ENCODE assay signal across 14 mouse cellular contexts in the genomic region with DNA sequence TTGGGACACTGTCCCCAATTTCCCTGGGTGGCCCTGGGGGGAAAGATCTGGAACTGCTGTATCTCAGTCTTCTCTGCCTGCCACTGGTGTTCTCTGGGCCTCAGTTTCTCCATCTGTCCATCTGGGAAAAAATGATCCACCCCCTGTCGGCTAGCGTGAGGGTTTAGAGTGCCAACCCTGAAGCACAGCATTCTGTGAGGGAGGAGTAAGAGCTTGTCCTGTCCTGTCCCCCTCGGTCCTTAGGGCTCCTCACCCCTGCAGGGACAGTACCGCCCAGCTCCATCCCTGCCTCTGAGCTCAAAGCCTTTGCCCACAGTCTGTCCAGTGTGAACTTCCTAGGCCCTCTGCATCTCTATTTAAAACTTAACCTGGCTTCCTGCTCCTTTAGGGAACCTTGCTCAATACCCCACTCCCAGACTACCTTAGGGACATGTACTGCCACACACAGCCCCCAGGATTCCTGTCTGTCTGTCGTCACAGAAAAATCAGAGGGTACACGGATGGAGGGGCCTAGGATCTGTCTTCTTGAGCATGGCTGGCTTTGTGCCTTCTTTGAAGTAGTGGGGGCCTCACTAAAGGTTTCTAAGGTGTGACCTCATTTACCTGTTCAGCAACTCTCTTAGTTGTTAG. TPM values are rescaled to one million over a fixed set of nuclear protein-coding genes. Genes with fewer than 3 reads are reported as not detected.
A peak's percentile ranks its signal among the peaks of the same experiment; 100 is the strongest.
DNase-seq lines count a peak whose midpoint lies in the region; ATAC-seq and TF ChIP-seq lines count a peak whose summit lies in the region.
"Had no signal": no experiment of that assay in that cellular context is flagged by ENCODE, and none has a peak within 500 bp of the region (broad histone marks: within the 10 kb centered on the region; RNA-seq: fewer than 3 reads in every experiment).

No protein-coding gene starts in this region.

- H3K4me3 ChIP-seq in forebrain, embryonic 13.5 days = no peak overlapping the region
- no peak overlapping the region for H3K4me3 ChIP-seq in forebrain, embryonic 10.5 days
- H3K4me3 ChIP-seq in kidney, adult 2 months (ENCODE audit: insufficient read depth, low read depth, low read length) = no peak overlapping the region
- H3K4me3 ChIP-seq in midbrain, embryonic 10.5 days = no peak overlapping the region
- H3K4me3 ChIP-seq in midbrain, embryonic 15.5 days = no peak overlapping the region
- no peak overlapping the region for H3K4me3 ChIP-seq in stomach, embryonic 16.5 days (replicated peaks; ENCODE audit: low read length)

- peaks cover 43% of the 10 kb centered on the region for H3K4me1 ChIP-seq in forebrain, embryonic 13.5 days
- peaks cover 80% of the 10 kb centered on the region for H3K4me1 ChIP-seq in forebrain, embryonic 10.5 days
- peaks cover 9% of the 10 kb centered on the region; the same call in 1 of the 2 replicates for H3K4me1 ChIP-seq in kidney, adult 2 months (ENCODE audit: control insufficient read depth, insufficient read depth, low read length)
- peaks cover 76% of the 10 kb centered on the region for H3K4me1 ChIP-seq in midbrain, embryonic 10.5 days
- peaks cover 38% of the 10 kb centered on the region for H3K4me1 ChIP-seq in midbrain, embryonic 15.5 days
- H3K4me1 ChIP-seq in stomach, embryonic 16.5 days (ENCODE audit: control insufficient read depth, insufficient read depth, low read length) = peaks cover 50% of the 10 kb centered on the region

- peaks cover 57% of the 10 kb centered on the region for H3K27me3 ChIP-seq in forebrain, embryonic 13.5 days
- H3K27me3 ChIP-seq in forebrain, embryonic 10.5 days (ENCODE audit: poor library complexity, severe bottlenecking) = peaks cover 74% of the 10 kb centered on the region
- H3K27me3 ChIP-seq in kidney, adult 2 months (replicated peaks; ENCODE audit: control insufficient read depth, insufficient read depth, low read length) = no peaks in the 10 kb centered on the region
- H3K27me3 ChIP-seq in midbrain, embryonic 10.5 days (ENCODE audit: low read depth, poor library complexity, severe bottlenecking) = peaks cover 73% of the 10 kb centered on the region
- peaks cover 33% of the 10 kb centered on the region for H3K27me3 ChIP-seq in midbrain, embryonic 15.5 days (replicated peaks)
- H3K27me3 ChIP-seq in stomach, embryonic 16.5 days (ENCODE audit: control insufficient read depth, insufficient read depth, low read length) = no peaks in the 10 kb centered on the region
- H3K27me3 ChIP-seq: heart, embryonic 15.5 days had no signal

- H3K27ac ChIP-seq in forebrain, embryonic 13.5 days = no peak overlapping the region
- no peak overlapping the region; the same call in 1 of the 2 replicates for H3K27ac ChIP-seq in forebrain, embryonic 10.5 days
- H3K27ac ChIP-seq in kidney, adult 2 months (ENCODE audit: insufficient read depth, low read depth, low read length) = peak overlapping the region; percentile 34; the same call in 1 of the 2 replicates
- H3K27ac ChIP-seq in midbrain, embryonic 10.5 days (replicated peaks) = 0 out of 2 replicates have a peak overlapping the region, but pooled peaks have one; percentile 9
- H3K27ac ChIP-seq in midbrain, embryonic 15.5 days = no peak overlapping the region
- peak overlapping the region; percentile 82; the same call in 1 of the 2 replicates for H3K27ac ChIP-seq in stomach, embryonic 16.5 days (ENCODE audit: low read length)

- H3K9ac ChIP-seq in forebrain, embryonic 13.5 days = 0 out of 2 replicates have a peak overlapping the region, but pooled peaks have one; percentile 16
- no peak overlapping the region for H3K9ac ChIP-seq in midbrain, embryonic 15.5 days
- peak overlapping the region; percentile 11 for H3K9ac ChIP-seq in stomach, embryonic 16.5 days (ENCODE audit: low read length)

- DNase-seq in forebrain, embryonic 10.5 days (ENCODE audit: extremely low spot score, low spot score) = no peak
- no peak for DNase-seq in kidney, adult 2 months
- no peak for DNase-seq in kidney, postnatal 10 days
- DNase-seq in midbrain, embryonic 10.5 days (ENCODE audit: low spot score) = no peak
- no peak for DNase-seq in gastrocnemius, postnatal 36 days
- DNase-seq: adrenal gland, postnatal 14 days; thymus, postnatal 36 days had no signal

- no peaks in the 10 kb centered on the region for H3K9me3 ChIP-seq in forebrain, embryonic 13.5 days (replicated peaks)
- 0 out of 2 replicates have a peak, but pooled peaks cover 5% of the 10 kb centered on the region for H3K9me3 ChIP-seq in forebrain, embryonic 10.5 days
- H3K9me3 ChIP-seq in midbrain, embryonic 10.5 days (replicated peaks) = 0 out of 2 replicates have a peak, but pooled peaks cover 5% of the 10 kb centered on the region
- H3K9me3 ChIP-seq in midbrain, embryonic 15.5 days = no peaks in the 10 kb centered on the region
- H3K9me3 ChIP-seq in stomach, embryonic 16.5 days (replicated peaks; ENCODE audit: control insufficient read depth, low read length) = no peaks in the 10 kb centered on the region
- H3K9me3 ChIP-seq: heart, embryonic 15.5 days had no signal

- H3K36me3 ChIP-seq in forebrain, embryonic 13.5 days (ENCODE audit: poor library complexity, severe bottlenecking) = no peaks in the 10 kb centered on the region
- H3K36me3 ChIP-seq in forebrain, embryonic 10.5 days (replicated peaks) = no peaks in the 10 kb centered on the region
- H3K36me3 ChIP-seq in kidney, adult 2 months (ENCODE audit: control insufficient read depth, insufficient read depth, low read length) = no peaks in the 10 kb centered on the region
- H3K36me3 ChIP-seq in midbrain, embryonic 10.5 days = no peaks in the 10 kb centered on the region
- no peaks in the 10 kb centered on the region for H3K36me3 ChIP-seq in midbrain, embryonic 15.5 days (replicated peaks)
- no peaks in the 10 kb centered on the region for H3K36me3 ChIP-seq in stomach, embryonic 16.5 days (ENCODE audit: control insufficient read depth, insufficient read depth, low read length)
- H3K36me3 ChIP-seq: heart, embryonic 15.5 days had no signal

- 56% methylated on average over 6 of the region's 6 CpGs for WGBS in forebrain, embryonic 13.5 days
- 38% methylated on average over 6 of the region's 6 CpGs for WGBS in forebrain, embryonic 10.5 days
- 82% methylated on average over 6 of the region's 6 CpGs for WGBS in kidney, adult 2 months
- 36% methylated on average over 6 of the region's 6 CpGs for WGBS in midbrain, embryonic 10.5 days
- WGBS in midbrain, embryonic 15.5 days = 44% methylated on average over 6 of the region's 6 CpGs
- WGBS in stomach, embryonic 16.5 days = 68% methylated on average over 6 of the region's 6 CpGs

- H3K4me2 ChIP-seq in forebrain, embryonic 13.5 days = no peak overlapping the region
- H3K4me2 ChIP-seq in midbrain, embryonic 15.5 days = no peak overlapping the region
- no peak overlapping the region for H3K4me2 ChIP-seq in stomach, embryonic 16.5 days (ENCODE audit: low read depth, low read length)

- no peak for ATAC-seq in forebrain, embryonic 13.5 days
- no peak for ATAC-seq in midbrain, embryonic 15.5 days (replicated peaks)
- ATAC-seq in stomach, embryonic 16.5 days (ENCODE audit: insufficient read depth, low FRiP score) = no peak

- intact Hi-C loops in gastrocnemius, postnatal 36 days (cut with DNase I) = no loop called here

- no peak for TF ChIP-seq CTCF in kidney, adult 2 months (conservative IDR thresholded peaks at IDR 0.05; ENCODE audit: insufficient read depth, insufficient read length, low read depth, low read length)

- no peak for TF ChIP-seq POLR2A in kidney, adult 2 months (IDR thresholded peaks at IDR 0.05; ENCODE audit: low read depth, low read length)

RNA-seq across cellular contexts. Expression of a gene that starts 1.1 kb away (rescaled TPM):
- 5.0 and 5.5 TPM in 2 replicates for polyA plus RNA-seq in forebrain, embryonic 13.5 days (2015; fragmentation: Nextera tagmentation; extraction: Ambion mirVana)
- 12.6 and 12.7 TPM in 2 replicates for polyA plus RNA-seq in forebrain, embryonic 10.5 days (2016; fragmentation: Nextera tagmentation; extraction: Ambion mirVana)
- 59.2 and 66.7 TPM in 2 replicates for polyA plus RNA-seq in kidney, adult 2 months (2012; rRNA removed)
- polyA plus RNA-seq in midbrain, embryonic 10.5 days (2016; fragmentation: Nextera tagmentation; extraction: Ambion mirVana) = 12.9 and 14.3 TPM in 2 replicates
- 13.1 and 15.7 TPM in 2 replicates for polyA plus RNA-seq in midbrain, embryonic 15.5 days (2015; fragmentation: Nextera tagmentation; extraction: Ambion mirVana)
- 47.9 and 52.2 TPM in 2 replicates for polyA plus RNA-seq in stomach, embryonic 16.5 days (2015; fragmentation: Nextera tagmentation; extraction: Ambion mirVana)
- 10 to 100 TPM in 1 of 2 experiments, 1 to 10 TPM in 1; 9.4 to 10.7 TPM for total RNA-seq in gastrocnemius, postnatal 36 days (2021)
- total RNA-seq: common myeloid progenitor, adult 5-6 weeks had no signal

RNA-seq across cellular contexts. Expression of a gene that starts 14.1 kb away (rescaled TPM):
- polyA plus RNA-seq in forebrain, embryonic 13.5 days (2015; fragmentation: Nextera tagmentation; extraction: Ambion mirVana) = not detected in 2 replicates
- polyA plus RNA-seq in forebrain, embryonic 10.5 days (2016; fragmentation: Nextera tagmentation; extraction: Ambion mirVana) = not detected in 2 replicates
- 0.24 and 0.25 TPM in 2 replicates for polyA plus RNA-seq in kidney, adult 2 months (2012; rRNA removed)
- polyA plus RNA-seq in midbrain, embryonic 10.5 days (2016; fragmentation: Nextera tagmentation; extraction: Ambion mirVana) = not detected in 2 replicates
- 0.31 TPM in 1 of 2 replicates, not detected in the other for polyA plus RNA-seq in midbrain, embryonic 15.5 days (2015; fragmentation: Nextera tagmentation; extraction: Ambion mirVana)
- polyA plus RNA-seq in stomach, embryonic 16.5 days (2015; fragmentation: Nextera tagmentation; extraction: Ambion mirVana) = 86.6 and 122 TPM in 2 replicates
- not detected for total RNA-seq in gastrocnemius, postnatal 36 days (2021)
- total RNA-seq: common myeloid progenitor, adult 5-6 weeks; left cerebral cortex, postnatal 36 days; monocyte, adult 5-6 weeks had no signal

RNA-seq across cellular contexts. Expression of a gene that starts 35.7 kb away (rescaled TPM):
- polyA plus RNA-seq in forebrain, embryonic 13.5 days (2015; fragmentation: Nextera tagmentation; extraction: Ambion mirVana) = 50.3 and 53.7 TPM in 2 replicates
- polyA plus RNA-seq in forebrain, embryonic 10.5 days (2016; fragmentation: Nextera tagmentation; extraction: Ambion mirVana) = 46.8 and 52.6 TPM in 2 replicates
- 56.5 and 68.1 TPM in 2 replicates for polyA plus RNA-seq in kidney, adult 2 months (2012; rRNA removed)
- polyA plus RNA-seq in midbrain, embryonic 10.5 days (2016; fragmentation: Nextera tagmentation; extraction: Ambion mirVana) = 47.1 and 52.8 TPM in 2 replicates
- 50.7 and 50.8 TPM in 2 replicates for polyA plus RNA-seq in midbrain, embryonic 15.5 days (2015; fragmentation: Nextera tagmentation; extraction: Ambion mirVana)
- 48.4 and 51.4 TPM in 2 replicates for polyA plus RNA-seq in stomach, embryonic 16.5 days (2015; fragmentation: Nextera tagmentation; extraction: Ambion mirVana)
- 10 to 100 TPM; 34.1 to 34.9 TPM for total RNA-seq in gastrocnemius, postnatal 36 days (2021)

RNA-seq across cellular contexts. Expression of a gene that starts 38.4 kb away (rescaled TPM):
- 0.92 and 0.93 TPM in 2 replicates for polyA plus RNA-seq in forebrain, embryonic 13.5 days (2015; fragmentation: Nextera tagmentation; extraction: Ambion mirVana)
- polyA plus RNA-seq in forebrain, embryonic 10.5 days (2016; fragmentation: Nextera tagmentation; extraction: Ambion mirVana) = 2.4 and 2.6 TPM in 2 replicates
- 80.4 and 93.7 TPM in 2 replicates for polyA plus RNA-seq in kidney, adult 2 months (2012; rRNA removed)
- 2.6 TPM in 2 replicates for polyA plus RNA-seq in midbrain, embryonic 10.5 days (2016; fragmentation: Nextera tagmentation; extraction: Ambion mirVana)
- 2.1 and 2.3 TPM in 2 replicates for polyA plus RNA-seq in midbrain, embryonic 15.5 days (2015; fragmentation: Nextera tagmentation; extraction: Ambion mirVana)
- 4.0 and 4.4 TPM in 2 replicates for polyA plus RNA-seq in stomach, embryonic 16.5 days (2015; fragmentation: Nextera tagmentation; extraction: Ambion mirVana)
- total RNA-seq in gastrocnemius, postnatal 36 days (2021) = 1 to 10 TPM; 5.6 to 6.6 TPM
- total RNA-seq: common myeloid progenitor, adult 5-6 weeks had no signal

RNA-seq across cellular contexts. Expression of a gene that starts 58.2 kb away (rescaled TPM):
- polyA plus RNA-seq in forebrain, embryonic 13.5 days (2015; fragmentation: Nextera tagmentation; extraction: Ambion mirVana) = 0.15 and 0.16 TPM in 2 replicates
- polyA plus RNA-seq in forebrain, embryonic 10.5 days (2016; fragmentation: Nextera tagmentation; extraction: Ambion mirVana) = 0.23 and 0.35 TPM in 2 replicates
- 0.03 TPM in 1 of 2 replicates, not detected in the other for polyA plus RNA-seq in kidney, adult 2 months (2012; rRNA removed)
- 0.12 TPM in 1 of 2 replicates, not detected in the other for polyA plus RNA-seq in midbrain, embryonic 10.5 days (2016; fragmentation: Nextera tagmentation; extraction: Ambion mirVana)
- polyA plus RNA-seq in midbrain, embryonic 15.5 days (2015; fragmentation: Nextera tagmentation; extraction: Ambion mirVana) = not detected in 2 replicates
- 0.32 and 0.46 TPM in 2 replicates for polyA plus RNA-seq in stomach, embryonic 16.5 days (2015; fragmentation: Nextera tagmentation; extraction: Ambion mirVana)
- total RNA-seq in gastrocnemius, postnatal 36 days (2021) = not detected
- total RNA-seq: adrenal gland, postnatal 14 days; common myeloid progenitor, adult 5-6 weeks had no signal
- polyA plus RNA-seq: heart, embryonic 15.5 days had no signal

Comparison
In these comparisons a context has a peak if more than half of its experiments do, and no peak if none do; other contexts are left out.
1. H3K27ac ChIP-seq: peak in kidney, adult 2 months (single experiment), midbrain, embryonic 10.5 days (single experiment) and stomach, embryonic 16.5 days (single experiment); none in forebrain, embryonic 13.5 days (single experiment), forebrain, embryonic 10.5 days (single experiment) and midbrain, embryonic 15.5 days (single experiment).
2. RNA of a gene that starts 14.1 kb away (polyA plus RNA-seq): 86.6 to 122 TPM in stomach, embryonic 16.5 days; 0.31 TPM in midbrain, embryonic 15.5 days, 0.24 to 0.25 TPM in kidney, adult 2 months, not detected in forebrain, embryonic 13.5 days, not detected in midbrain, embryonic 10.5 days and not detected in forebrain, embryonic 10.5 days; every median in the first group is over 10 times any median in the second.